Mouse (Mus musculus) lung, postnatal 25 days (tissue): Measurements from ENCODE around the gene Pitpna.
A peak's percentile ranks its signal among the peaks of the same experiment; 100 is the strongest.

Experiments used
- DNase-seq: peaks from one replicate; pipeline ENCODE4 v3.0.0; 2022; ENCODE audit warnings: low spot score

The Pitpna gene

GRCm38 (mm10) chr11:75631561-75632225 is 43.8 kb downstream of the Pitpna start:
- peak; percentile 73 for DNase-seq

DNA sequence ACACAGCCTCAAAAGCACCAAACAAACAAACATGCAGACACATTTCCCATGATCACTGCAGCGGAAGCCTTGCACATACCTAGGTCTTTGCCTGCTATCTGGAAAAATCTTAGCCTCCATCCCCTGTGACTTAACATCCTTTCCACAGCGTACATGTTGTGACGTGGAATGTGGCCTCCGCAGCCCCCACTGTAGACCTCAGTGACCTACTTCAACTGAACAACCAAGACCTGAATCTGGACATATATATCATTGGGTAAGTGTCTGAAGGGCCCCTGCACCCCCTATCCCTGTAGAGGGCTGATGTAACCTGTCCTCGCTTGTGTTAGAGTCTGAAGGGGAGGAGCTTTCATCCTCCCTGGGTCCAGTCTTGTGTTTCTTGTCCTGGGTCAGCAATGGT is 45.0 kb downstream of the Pitpna start:
- no peak for DNase-seq

DNA sequence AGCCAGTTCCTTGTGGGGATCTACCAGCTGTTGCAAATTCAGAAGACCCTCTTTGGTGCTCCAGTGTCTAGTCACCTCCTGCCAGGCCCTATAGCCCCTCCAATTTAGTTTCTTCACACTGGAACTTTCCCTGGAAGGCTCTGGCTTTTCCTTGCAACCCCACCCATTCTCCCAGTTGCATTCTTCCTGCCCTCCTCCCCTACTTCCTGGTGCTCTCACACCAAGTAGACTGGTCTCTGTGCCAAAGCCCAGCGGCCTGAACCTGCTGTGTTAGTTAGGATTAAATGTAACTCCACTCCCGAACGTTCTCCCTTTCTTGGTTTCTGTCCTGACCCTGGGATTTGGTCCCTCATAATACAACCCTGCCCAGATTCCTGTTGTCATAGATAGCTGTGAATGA is 46.9 kb downstream of the Pitpna start:
- DNase-seq: no peak

GRCm38 (mm10) chr11:75635315-75635714 is 47.4 kb downstream of the Pitpna start:
- no peak for DNase-seq

DNA sequence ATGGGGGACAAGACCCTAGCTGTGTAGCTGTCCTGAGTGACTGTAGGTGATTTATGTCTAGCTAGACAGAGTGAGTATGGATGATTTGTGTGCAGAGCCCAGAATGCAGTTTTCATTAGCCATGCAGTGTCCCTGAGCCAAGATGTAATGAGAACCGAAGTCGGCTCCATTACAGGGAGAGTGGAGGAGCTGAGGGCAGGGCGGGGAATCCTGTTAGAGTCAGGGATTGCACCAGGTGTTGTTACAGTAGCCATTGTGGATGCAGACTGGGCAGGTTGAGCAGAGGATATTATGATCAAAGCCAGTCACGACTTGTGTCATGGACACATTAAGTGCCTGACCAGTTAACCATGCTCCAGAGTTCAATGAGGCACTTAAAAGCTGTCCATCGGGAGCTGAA is 55.4 kb downstream of the Pitpna start:
- no peak for DNase-seq

GRCm38 (mm10) chr11:75644684-75645083 is 56.8 kb downstream of the Pitpna start:
- no peak for DNase-seq

GRCm38 (mm10) chr11:75647681-75648211 is 59.8 kb downstream of the Pitpna start:
- DNase-seq: no peak

GRCm38 (mm10) chr11:75649155-75649561 is 61.3 kb downstream of the Pitpna start:
- DNase-seq: peak; percentile 81

GRCm38 (mm10) chr11:75650311-75650710 is 62.4 kb downstream of the Pitpna start, which contains the start of gene Myo1c:
Myo1c (plus strand) TSS chr11:75650504.
- no peak for DNase-seq

DNA sequence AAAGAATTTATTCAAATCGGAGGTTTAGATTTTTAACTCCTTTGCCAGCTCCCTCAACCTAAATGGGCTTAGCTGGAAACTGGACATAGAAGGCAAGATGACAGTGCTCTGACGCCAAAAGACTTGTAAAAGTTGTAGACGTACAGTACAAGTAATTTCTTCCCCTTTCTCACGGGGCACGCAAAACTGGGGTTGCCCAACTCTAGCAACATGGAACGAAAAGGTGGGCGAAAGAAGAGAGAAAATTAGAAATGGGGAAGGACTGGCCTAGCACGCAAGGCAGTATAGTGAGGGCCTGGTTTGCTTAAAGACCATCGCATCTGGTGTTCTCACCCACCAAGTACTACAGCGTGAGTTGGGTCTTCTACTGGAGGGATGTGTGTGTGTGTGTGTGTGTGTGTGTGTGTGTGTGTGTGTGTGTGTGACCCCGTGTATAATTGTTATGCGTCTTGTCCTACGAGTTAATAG is 63.1 kb downstream of the Pitpna start:
- DNase-seq: peak; percentile 34

GRCm38 (mm10) chr11:75651426-75652221 is 63.7 kb downstream of the Pitpna start:
- peak; percentile 87 for DNase-seq

DNA sequence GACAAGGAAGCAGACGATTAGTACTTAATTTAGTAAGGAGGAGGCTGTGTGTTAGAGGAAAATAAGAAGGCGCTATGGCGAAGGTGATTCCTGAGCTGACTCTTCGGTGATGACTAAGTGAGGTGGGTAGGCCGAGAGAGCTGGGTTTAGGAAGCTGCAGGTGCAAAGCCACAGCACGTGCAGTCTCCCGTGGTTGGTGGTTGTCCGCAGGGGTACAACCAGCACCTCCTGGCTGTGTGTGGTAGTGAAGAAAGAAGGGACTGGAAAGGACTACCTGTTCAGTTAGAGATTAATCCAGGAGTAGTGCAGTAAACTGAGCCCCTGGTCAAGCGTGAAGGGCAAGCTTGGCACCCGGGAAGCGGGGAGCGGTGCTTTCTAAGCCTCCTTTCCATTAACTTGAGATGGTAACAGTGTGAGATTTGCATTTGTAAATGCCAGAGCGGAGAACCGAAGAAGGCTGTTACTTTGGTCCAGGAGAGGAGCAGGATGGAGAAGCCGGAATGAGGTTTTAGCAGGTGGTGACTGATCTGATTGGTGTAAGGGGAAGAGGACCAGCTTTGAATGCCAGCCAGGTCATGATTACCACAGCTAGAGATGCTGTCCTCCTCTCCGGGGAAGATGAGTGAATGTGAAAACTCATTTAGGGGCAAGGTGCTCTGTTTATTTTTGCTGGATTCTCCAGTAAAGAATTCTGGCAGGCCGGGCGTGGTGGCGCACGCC is 64.5 kb downstream of the Pitpna start:
- peak; percentile 50 for DNase-seq

DNA sequence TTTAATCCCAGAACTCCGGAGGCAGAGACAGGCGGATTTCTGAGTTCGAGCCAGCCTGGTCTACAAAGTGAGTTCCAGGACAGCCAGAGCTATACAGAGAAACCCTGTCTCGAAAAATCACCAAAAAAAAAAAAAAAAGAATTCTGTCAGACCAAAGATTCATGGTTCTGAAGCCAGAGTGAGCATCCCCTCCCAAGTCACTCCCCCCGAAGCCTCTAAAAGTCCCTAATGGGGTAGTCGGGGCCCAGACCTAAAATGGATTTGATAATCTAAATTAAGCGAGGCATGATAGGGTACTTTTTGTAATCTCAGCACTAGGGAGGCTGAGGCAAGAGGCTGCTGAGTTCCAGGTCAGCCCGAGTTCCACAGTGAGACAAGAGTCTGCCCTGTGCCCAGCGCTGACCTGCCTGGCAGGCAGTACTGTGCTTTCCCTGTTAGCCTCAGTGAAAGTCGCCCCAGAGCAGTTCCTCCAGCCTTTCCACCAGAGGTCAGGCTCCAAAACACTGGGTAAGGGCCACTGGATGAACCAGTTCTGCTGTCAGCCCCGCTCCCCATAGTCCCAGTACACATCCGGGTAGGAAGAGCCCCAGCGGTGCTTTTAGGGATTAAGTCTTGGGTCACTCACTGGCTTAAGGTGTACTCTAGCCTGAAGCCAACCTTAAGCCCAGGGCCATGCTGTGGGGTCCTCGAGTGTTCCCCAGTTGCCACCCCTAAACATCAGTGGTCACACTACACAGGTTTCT is 65.2 kb downstream of the Pitpna start:
- peak; percentile 74 for DNase-seq

DNA sequence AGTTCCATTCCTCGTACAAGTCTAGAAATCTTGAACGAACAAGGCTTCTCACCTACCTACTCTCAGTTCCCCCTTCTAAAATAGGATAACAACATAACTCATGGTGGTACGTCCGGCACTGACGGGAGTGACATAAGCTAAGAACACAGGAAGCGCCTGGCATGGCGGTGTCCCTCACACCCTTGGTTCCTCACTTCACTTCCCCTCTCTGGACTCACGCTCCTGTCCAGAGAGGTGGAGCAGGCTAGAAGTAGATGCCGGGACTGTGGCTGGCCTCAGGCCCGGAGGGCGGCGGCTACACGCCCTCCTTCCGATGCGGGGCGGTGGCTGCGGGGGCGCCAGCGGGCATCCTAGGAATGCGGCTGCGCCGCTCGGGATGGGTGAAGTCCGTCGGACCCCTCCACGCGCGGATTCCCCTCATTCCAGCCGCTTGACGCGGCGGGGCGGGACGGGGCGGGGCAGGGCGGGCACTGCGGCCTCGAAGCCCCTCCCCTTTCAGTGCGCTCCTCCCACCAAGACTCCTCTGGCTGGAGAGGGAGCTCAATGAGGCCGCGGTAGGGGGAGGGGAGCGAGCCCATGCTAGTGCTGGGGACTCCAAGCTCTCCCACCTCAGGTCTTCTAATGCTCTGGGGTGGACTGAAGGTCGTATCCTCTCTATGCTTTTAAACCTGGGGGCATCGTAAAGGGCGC is 66.0 kb downstream of the Pitpna start:
- DNase-seq: peak; percentile 92

DNA sequence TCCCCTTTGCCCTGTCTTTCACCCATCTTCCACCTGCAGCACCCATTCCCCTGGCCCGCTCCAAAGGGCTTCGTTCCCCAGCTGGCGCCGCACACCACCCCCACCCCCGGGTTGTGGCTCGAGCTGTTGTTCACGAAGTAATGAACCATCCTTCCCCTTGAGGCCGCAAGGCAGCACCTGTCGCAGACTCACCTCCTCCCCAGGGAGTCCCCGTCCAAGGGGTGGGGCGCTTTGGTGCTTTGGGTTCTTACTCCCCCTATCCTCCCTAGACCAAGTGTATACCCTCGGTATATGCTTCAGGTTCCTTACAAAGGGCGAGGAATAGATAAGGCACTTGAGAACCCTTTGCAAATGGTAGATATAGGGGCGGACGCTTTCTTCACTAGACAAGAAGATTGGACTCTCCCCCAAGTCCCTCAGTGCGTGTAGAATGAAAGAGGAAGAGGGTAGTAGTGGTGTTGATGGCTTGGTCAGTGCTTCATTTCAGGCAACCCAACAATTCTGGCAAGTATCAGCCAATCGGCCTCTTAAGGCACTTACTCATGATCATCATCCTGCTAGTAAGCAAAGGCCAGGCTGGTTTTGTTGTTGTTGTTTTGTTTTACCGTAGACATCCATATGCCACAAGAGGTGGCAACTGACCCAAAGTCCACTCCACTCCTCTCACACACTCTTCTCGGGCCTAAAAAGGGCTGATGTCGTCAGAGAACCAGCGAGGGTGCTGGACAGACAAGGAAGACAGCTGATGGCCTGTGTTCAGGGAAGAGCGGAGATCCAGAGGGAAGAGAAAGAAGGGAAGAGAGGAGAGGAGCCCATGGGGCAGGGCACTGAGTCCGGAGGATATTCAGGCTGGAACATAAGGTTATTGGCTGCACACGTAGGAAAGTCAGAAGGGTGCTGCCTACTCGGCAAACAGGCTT is 66.8 kb downstream of the Pitpna start:
- DNase-seq: peak; percentile 54

- peak; percentile 89 for DNase-seq
These were observed 68.0 kb downstream of the Pitpna start for GRCm38 (mm10) chr11:75655621-75656545.

GRCm38 (mm10) chr11:75656621-75657590 is 69.0 kb downstream of the Pitpna start:
- DNase-seq: peak; percentile 62

DNA sequence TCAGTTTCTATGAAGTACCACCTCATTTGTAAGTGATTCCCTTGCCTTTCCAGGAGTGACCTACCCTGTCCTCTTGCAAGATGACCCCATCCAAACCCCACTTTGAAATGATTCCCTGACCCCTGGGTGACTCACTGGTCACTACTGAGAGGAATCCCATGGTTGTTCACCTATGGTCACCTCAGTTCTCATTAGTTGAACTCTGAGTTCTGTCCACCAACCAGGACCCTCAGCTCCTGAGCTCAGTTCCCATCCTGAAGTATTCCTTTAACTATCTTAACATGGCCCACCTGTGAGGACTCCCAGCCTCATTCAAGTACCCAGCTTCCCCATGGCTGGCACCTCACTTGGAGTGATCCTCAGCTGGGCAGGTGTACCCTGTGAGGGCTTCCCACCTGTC is 69.9 kb downstream of the Pitpna start:
- DNase-seq: no peak
